Mouse (Mus musculus) kidney, adult 2 months (tissue): ENCODE results near the gene Gsap. TPM values are rescaled to one million over a fixed set of nuclear protein-coding genes. Genes with fewer than 3 reads are reported as not detected.
"Not testable (repeated sequence)": the region's sequence is repeated elsewhere in the genome, so short reads cannot be mapped to it uniquely, and the experiment has no call there.

ENCODE experiments used
- DNase-seq: peaks from one replicate; pipeline ENCODE4 v3.0.0; 2021
- H3K27ac ChIP-seq: fragments of 200-500 bp; 2 replicates; pipeline ENCODE4 v1.5.1; 2012; ENCODE audit warnings: low read depth, low read length, control low read depth, inconsistent platforms; ENCODE audit not compliant: insufficient read depth
- H3K27me3 ChIP-seq: fragments of 200-500 bp; replicated peaks from 2 replicates; pipeline ENCODE4 v1.6.1; 2012; ENCODE audit warnings: mild to moderate bottlenecking, moderate library complexity, low read length, inconsistent platforms; ENCODE audit not compliant: control insufficient read depth, insufficient read depth
- H3K36me3 ChIP-seq: fragments of 200-500 bp; 2 replicates; pipeline ENCODE4 v1.6.1; 2012; ENCODE audit warnings: mild to moderate bottlenecking, moderate library complexity, low read length, inconsistent platforms; ENCODE audit not compliant: control insufficient read depth, insufficient read depth
- H3K4me1 ChIP-seq: fragments of 200-500 bp; 2 replicates; pipeline ENCODE4 v1.6.1; 2011; ENCODE audit warnings: low read length; ENCODE audit not compliant: control insufficient read depth, insufficient read depth
- H3K4me3 ChIP-seq: fragments of 200-500 bp; 2 replicates; pipeline ENCODE4 v1.5.1; 2011; ENCODE audit warnings: mild to moderate bottlenecking, low read depth, low read length, control low read depth; ENCODE audit not compliant: insufficient read depth
- CTCF ChIP-seq: fragments of 200-500 bp; conservative IDR thresholded peaks from 2 replicates; pipeline ENCODE4 v1.5.1; 2011; ENCODE audit warnings: low read depth, mild to moderate bottlenecking, control low read depth, low read length, moderate library complexity, mixed read lengths; ENCODE audit not compliant: insufficient read depth, insufficient read length
- POLR2A ChIP-seq: fragments of 200-500 bp; IDR thresholded peaks from one replicate; pipeline ENCODE4 v1.6.1; 2011; ENCODE audit warnings: low read depth, low read length, control low read depth
- WGBS: fragments of 180-500 bp; shearing (Covaris S2); methylation state at CpG from one replicate; pipeline ENCODE4 v1.1.7; 2018; 5-methylcytosine and 5-hydroxymethylcytosine counted together
- polyA plus RNA-seq: library from polyadenylated mRNA; depleted of rRNA; stranded (reverse); fragments of >200 nt; gene quantifications from 2 replicates; pipeline ENCODE4 v1.2.3, GENCODE M21; 2012

Gsap gene
- polyA plus RNA-seq, 1 experiment: 3.7 TPM

DNA sequence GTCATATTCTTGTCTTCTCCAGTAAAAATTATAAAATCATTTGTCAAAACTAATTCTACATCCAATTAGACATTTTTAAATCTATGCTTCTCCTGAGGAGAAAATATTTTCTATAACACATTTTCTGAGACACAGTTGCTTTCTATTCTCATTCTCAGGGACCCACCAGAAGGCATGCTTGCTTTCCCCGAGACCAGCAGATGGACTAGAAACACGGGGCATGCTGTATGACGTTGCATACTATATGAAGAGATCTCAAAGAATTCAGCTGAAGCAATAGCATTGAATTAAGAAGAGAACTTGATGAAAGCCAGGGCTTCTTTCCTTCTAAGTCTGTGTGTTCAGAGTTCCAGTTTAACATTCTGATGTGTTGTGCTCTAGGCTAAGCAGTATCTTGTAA is 128.6 kb downstream of the Gsap start:
- DNase-seq: no peak
- 87% methylated on average over 3 of the region's 3 CpGs for WGBS
- no peaks in the 10 kb centered on the region for H3K4me1 ChIP-seq
- H3K36me3 ChIP-seq: no peaks in the 10 kb centered on the region
- no peak for TF ChIP-seq CTCF
- no peak for TF ChIP-seq POLR2A
- no peaks in the 10 kb centered on the region for H3K27me3 ChIP-seq
- no peak overlapping the region for H3K4me3 ChIP-seq
- H3K27ac ChIP-seq: no peak overlapping the region

DNA sequence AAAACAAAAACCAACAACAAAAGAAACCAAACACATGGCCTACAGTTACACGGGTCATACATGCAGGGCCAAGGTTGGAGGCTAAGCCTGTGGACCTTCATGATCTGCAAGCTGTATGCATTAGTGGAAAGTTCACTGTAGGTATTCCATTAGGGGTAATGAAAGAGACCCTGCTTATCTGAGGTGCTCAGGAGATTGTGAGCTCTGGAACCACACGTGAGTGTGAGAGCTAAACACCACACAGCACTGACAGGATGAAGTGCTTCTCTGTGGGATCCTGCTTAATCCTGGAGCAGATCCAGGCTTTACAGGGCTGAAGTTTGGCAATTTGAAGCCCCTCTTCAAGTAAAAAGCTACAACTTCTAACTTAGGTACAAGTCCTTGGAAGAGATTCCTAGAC is 134.1 kb downstream of the Gsap start:
- WGBS: 79% methylated on average over 2 of the region's 2 CpGs
- H3K27ac ChIP-seq: no peak overlapping the region
- H3K27me3 ChIP-seq: no peaks in the 10 kb centered on the region
- no peaks in the 10 kb centered on the region for H3K36me3 ChIP-seq
- no peak for TF ChIP-seq POLR2A
- no peak for TF ChIP-seq CTCF
- no peaks in the 10 kb centered on the region for H3K4me1 ChIP-seq
- DNase-seq: no peak
- no peak overlapping the region for H3K4me3 ChIP-seq

DNA sequence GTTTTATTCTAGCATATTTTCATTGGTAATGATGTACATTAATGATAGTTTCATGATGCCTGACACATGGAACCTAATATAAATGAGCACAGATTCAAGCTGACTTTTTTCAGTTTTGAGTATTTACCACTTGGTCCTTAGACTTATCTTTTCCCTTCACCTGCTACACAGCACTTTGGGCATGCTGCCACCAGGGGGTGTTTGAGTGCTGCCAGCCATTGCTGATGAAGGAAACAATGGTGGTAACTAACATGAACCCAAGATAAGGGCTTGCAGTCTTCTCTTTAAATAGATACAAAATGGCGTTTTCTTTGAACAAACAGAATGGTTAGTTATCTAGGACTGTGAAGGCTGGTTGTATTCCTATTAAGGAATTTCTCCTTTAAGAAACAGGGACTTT is 140.4 kb downstream of the Gsap start:
- no peaks in the 10 kb centered on the region; the same call in 1 of the 2 replicates for H3K4me1 ChIP-seq
- no peak overlapping the region for H3K27ac ChIP-seq
- TF ChIP-seq CTCF (peak; percentile 81), POLR2A (no peak)
- no peaks in the 10 kb centered on the region for H3K36me3 ChIP-seq
- no peak overlapping the region for H3K4me3 ChIP-seq
- 49% methylated on average over 1 of the region's 1 CpGs for WGBS
- DNase-seq: peak; percentile 72
- no peaks in the 10 kb centered on the region for H3K27me3 ChIP-seq

DNA sequence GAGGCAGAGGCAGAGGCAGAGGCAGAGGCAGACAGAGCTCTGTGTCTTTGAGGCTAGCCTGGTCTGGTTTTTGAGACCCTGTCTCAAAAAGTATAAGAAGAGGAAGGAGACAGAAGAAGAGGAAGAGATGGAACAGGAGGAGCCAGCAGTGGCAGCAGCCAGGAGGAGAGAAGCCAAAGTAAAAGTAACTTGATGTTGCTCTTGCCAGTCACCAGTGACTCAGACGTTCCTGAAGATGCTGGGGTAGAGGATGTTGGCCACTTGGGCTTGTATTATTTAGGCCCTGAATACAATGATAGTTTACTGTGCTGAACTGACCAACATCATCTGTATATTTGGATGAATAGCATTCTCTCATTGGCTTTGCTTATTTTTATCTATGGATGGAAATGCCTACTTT is 142.5 kb downstream of the Gsap start:
- no peak overlapping the region for H3K27ac ChIP-seq
- DNase-seq: no peak
- H3K4me1 ChIP-seq: no peaks in the 10 kb centered on the region; the same call in 1 of the 2 replicates
- 83% methylated on average over 1 of the region's 1 CpGs for WGBS
- TF ChIP-seq CTCF: no peak
- TF ChIP-seq POLR2A: no peak
- no peaks in the 10 kb centered on the region for H3K36me3 ChIP-seq
- no peak overlapping the region for H3K4me3 ChIP-seq
- H3K27me3 ChIP-seq: no peaks in the 10 kb centered on the region

DNA sequence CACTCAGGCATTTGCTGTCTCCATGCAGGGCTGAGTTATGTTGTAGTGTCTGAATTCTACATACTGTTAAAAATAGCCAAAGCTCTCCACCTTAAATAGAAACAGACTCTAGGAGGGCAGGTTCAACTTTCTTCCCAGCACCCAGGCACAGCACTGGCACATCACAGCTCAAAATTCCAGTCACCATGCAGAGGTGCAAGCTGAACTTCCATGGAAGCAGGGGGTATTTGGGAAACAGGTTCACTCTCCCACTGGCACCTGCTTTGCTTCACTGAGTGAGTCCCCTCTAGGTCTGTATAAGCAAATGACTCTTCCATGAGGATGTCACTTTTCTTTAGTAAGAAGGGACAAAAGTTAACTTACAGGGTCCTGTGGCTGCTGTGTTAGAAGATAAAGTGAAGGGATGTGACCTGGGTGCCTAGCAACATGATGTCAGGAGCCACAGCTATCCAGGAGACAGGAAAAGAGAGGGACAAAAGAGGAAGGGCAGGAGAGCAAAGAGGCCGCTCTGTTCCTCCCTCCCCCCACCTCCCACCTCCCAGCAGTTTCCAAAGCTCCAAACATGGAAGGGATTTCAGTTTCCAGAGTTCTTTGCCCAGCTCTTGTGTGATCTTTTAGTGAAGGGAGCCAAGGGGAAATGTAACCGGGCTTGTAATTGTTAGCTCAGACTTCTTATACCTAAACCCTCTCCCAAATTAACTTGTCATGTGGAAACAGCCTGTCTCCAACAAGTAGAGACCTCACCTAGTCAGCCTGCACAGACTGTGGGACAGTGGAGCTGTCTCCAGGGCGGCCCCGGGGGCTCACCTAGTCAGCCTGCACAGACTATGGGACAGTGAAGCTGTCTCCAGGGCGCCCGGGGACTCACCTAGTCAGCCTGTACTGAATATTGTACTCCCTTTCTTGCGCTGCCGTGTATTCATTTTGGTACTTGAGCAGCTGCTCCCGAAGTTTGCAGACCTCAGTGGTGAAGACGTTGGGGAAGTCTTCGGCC is 143.9 kb downstream of the Gsap start:
- DNase-seq: no peak
- no peaks in the 10 kb centered on the region for H3K27me3 ChIP-seq
- H3K4me3 ChIP-seq: no peak overlapping the region
- TF ChIP-seq CTCF (no peak), POLR2A (no peak)
- WGBS: 68% methylated on average over 11 of the region's 11 CpGs
- H3K36me3 ChIP-seq: no peaks in the 10 kb centered on the region
- H3K4me1 ChIP-seq: no peaks in the 10 kb centered on the region; the same call in 1 of the 2 replicates
- no peak overlapping the region for H3K27ac ChIP-seq

DNA sequence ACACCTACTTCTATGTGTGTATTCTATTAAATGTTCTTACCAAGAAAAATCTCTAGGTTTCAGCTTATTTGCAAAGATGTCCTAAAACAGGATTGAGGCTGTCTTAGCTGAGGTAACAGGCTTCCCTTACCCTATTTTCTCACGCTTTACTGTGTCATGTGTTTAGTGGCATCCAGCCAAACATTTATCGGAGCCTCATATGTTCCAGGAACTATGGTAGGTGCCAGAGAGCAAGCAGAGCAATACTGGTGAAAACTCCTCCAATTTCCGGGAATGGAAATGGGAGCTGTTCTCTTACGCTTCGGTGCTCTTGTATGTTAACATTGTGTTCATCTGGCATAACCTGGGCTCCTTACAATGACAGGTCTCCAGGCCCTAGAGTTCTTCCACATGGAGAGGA is 145.6 kb downstream of the Gsap start:
- TF ChIP-seq POLR2A (no peak), CTCF (no peak)
- DNase-seq: peak; percentile 29
- 27% methylated on average over 5 of the region's 5 CpGs for WGBS
- no peak overlapping the region for H3K27ac ChIP-seq
- no peaks in the 10 kb centered on the region for H3K27me3 ChIP-seq
- H3K36me3 ChIP-seq: no peaks in the 10 kb centered on the region
- H3K4me1 ChIP-seq: no peaks in the 10 kb centered on the region; the same call in 1 of the 2 replicates
- no peak overlapping the region for H3K4me3 ChIP-seq

DNA sequence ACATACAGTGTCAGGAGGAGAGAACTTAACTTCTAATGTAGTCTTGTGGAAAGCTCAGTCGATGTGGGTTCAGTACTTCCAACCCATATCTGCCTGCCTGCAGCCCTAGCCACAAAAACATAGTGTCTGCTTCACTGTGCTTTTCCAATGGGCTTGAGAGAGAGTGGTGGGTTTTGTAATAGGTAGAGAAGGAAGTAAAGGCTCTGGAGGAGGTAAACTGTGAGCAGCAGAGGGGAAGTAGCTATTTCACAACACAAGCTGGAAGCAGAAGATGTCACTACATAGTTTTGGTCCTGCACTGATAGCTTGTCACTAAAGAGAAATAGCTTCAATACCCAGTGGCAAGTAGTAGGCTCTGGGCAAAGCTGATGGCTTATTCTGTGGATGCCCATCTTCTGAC is 146.1 kb downstream of the Gsap start:
- TF ChIP-seq CTCF (no peak), POLR2A (no peak)
- no peaks in the 10 kb centered on the region for H3K27me3 ChIP-seq
- no peaks in the 10 kb centered on the region; the same call in 1 of the 2 replicates for H3K4me1 ChIP-seq
- DNase-seq: no peak
- no peak overlapping the region for H3K27ac ChIP-seq
- WGBS: 87% methylated on average over 1 of the region's 1 CpGs
- H3K4me3 ChIP-seq: no peak overlapping the region
- H3K36me3 ChIP-seq: no peaks in the 10 kb centered on the region

DNA sequence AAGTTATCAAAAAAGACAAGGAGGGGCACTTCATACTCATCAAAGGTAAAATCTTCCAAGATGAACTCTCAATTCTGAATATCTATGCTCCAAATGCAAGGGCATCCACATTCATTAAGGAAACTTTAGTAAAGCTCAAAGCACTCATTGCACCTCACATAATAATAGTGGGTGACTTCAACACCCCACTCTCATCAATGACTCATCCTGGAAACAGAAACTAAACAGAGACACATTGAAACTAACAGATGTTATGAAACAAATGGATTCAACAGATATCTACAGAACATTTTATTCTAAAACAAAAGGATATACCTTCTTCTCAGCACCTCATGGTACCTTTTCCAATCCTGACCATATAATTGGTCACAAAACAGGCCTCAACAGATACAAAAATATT is 156.2 kb downstream of the Gsap start:
- H3K4me3 ChIP-seq, H3K27me3 ChIP-seq, H3K27ac ChIP-seq, H3K4me1 ChIP-seq, H3K36me3 ChIP-seq, DNase-seq: not testable (repeated sequence)
